Mouse (Mus musculus) limb, embryonic 13.5 days (tissue): Measurements from ENCODE around the gene Kirrel3. TPM values are rescaled to one million over a fixed set of nuclear protein-coding genes. Genes with fewer than 3 reads are reported as not detected.

Source experiments
- ATAC-seq: fragments of 200-750 bp; cut with Nextera tagmentation; 2 replicates; pipeline ENCODE4 v1.8.0; 2017; ENCODE audit warnings: low read depth, moderate number of reproducible peaks, moderate TSS enrichment; ENCODE audit not compliant: low FRiP score
- H3K27ac ChIP-seq: fragments of 300-500 bp; sonication (generic); 2 replicates; pipeline ENCODE4 v1.5.1; 2015; ENCODE audit warnings: inconsistent platforms, mild to moderate bottlenecking, moderate library complexity
- H3K27me3 ChIP-seq: fragments of 300-500 bp; sonication (generic); 2 replicates; pipeline ENCODE4 v1.6.1; 2015; ENCODE audit warnings: mild to moderate bottlenecking, inconsistent platforms
- H3K36me3 ChIP-seq: fragments of 300-500 bp; sonication (generic); 2 replicates; pipeline ENCODE4 v1.6.1; 2015; ENCODE audit warnings: inconsistent platforms, mild to moderate bottlenecking, moderate library complexity
- H3K4me1 ChIP-seq: fragments of 300-500 bp; sonication (generic); 2 replicates; pipeline ENCODE4 v1.6.1; 2015; ENCODE audit warnings: inconsistent platforms
- H3K4me2 ChIP-seq: fragments of 300-500 bp; sonication (generic); replicated peaks from 2 replicates; pipeline ENCODE4 v1.6.1; 2015; ENCODE audit warnings: inconsistent platforms, mild to moderate bottlenecking, moderate library complexity
- H3K4me3 ChIP-seq: fragments of 300-500 bp; sonication (generic); 2 replicates; pipeline ENCODE4 v1.5.1; 2015; ENCODE audit warnings: moderate library complexity, mild to moderate bottlenecking, inconsistent platforms
- H3K9ac ChIP-seq: fragments of 300-500 bp; sonication (generic); 2 replicates; pipeline ENCODE4 v1.6.1; 2015; ENCODE audit warnings: mild to moderate bottlenecking, inconsistent platforms
- H3K9me3 ChIP-seq: fragments of 300-500 bp; sonication (generic); 2 replicates; pipeline ENCODE4 v1.6.1; 2016; ENCODE audit warnings: inconsistent platforms
- WGBS: fragments of 180-500 bp; shearing (Covaris S2); methylation state at CpG from one replicate; pipeline ENCODE4 v1.1.7; 2015; 5-methylcytosine and 5-hydroxymethylcytosine counted together
- polyA plus RNA-seq: library from polyadenylated mRNA; unstranded; fragments of >200 nt; fragmentation: Nextera tagmentation; extraction: Ambion mirVana; gene quantifications from 2 replicates; pipeline ENCODE4 v1.2.1, GENCODE M21; 2015

Gene Kirrel3
- polyA plus RNA-seq, 1 experiment from 2014 or later = 20.8 TPM

- H3K27me3 ChIP-seq = no peaks in the 10 kb centered on the region
- WGBS = 92% methylated on average over 2 of the region's 2 CpGs
- H3K9me3 ChIP-seq = no peaks in the 10 kb centered on the region
- H3K27ac ChIP-seq = no peak overlapping the region
- H3K4me3 ChIP-seq = no peak overlapping the region
- H3K4me2 ChIP-seq = no peak overlapping the region
- no peak for ATAC-seq
- peaks cover 10% of the 10 kb centered on the region for H3K4me1 ChIP-seq
- no peak overlapping the region for H3K9ac ChIP-seq
- H3K36me3 ChIP-seq = no peaks in the 10 kb centered on the region
Measured at GRCm38 (mm10) chr9:34478494-34478893, 7.2 kb upstream of the Kirrel3 start.

- Histone ChIP-seq H3K4me3 (no peak overlapping the region), H3K4me1 (peaks cover 38% of the 10 kb centered on the region), H3K36me3 (no peaks in the 10 kb centered on the region), H3K27ac (no peak overlapping the region), H3K4me2 (no peak overlapping the region), H3K9ac (no peak overlapping the region), H3K27me3 (peaks cover 23% of the 10 kb centered on the region), H3K9me3 (no peaks in the 10 kb centered on the region)
- no peak for ATAC-seq
- WGBS = 64% methylated on average over 2 of the region's 2 CpGs
Measured at GRCm38 (mm10) chr9:34483236-34483635, 2.5 kb upstream of the Kirrel3 start.

GRCm38 (mm10) chr9:34484665-34485064 is 1.0 kb upstream of the Kirrel3 start:
- peak overlapping the region; percentile 70; the same call in 1 of the 2 replicates for H3K27ac ChIP-seq
- H3K4me2 ChIP-seq = peak overlapping the region; percentile 71
- peaks cover 27% of the 10 kb centered on the region for H3K27me3 ChIP-seq
- peaks cover 42% of the 10 kb centered on the region for H3K4me1 ChIP-seq
- H3K9ac ChIP-seq = no peak overlapping the region
- no peaks in the 10 kb centered on the region for H3K9me3 ChIP-seq
- no peaks in the 10 kb centered on the region for H3K36me3 ChIP-seq
- WGBS = 11% methylated on average over 6 of the region's 6 CpGs
- peak; percentile 57 for ATAC-seq
- no peak overlapping the region for H3K4me3 ChIP-seq

GRCm38 (mm10) chr9:34488267-34488666 is 2.6 kb downstream of the Kirrel3 start:
- Histone ChIP-seq H3K27me3 (peaks cover 63% of the 10 kb centered on the region), H3K9me3 (no peaks in the 10 kb centered on the region), H3K36me3 (no peaks in the 10 kb centered on the region), H3K27ac (no peak overlapping the region), H3K9ac (peak overlapping the region; percentile 77), H3K4me3 (peak overlapping the region; percentile 69), H3K4me1 (peaks cover 47% of the 10 kb centered on the region), H3K4me2 (peak overlapping the region; percentile 75)
- 1% methylated on average over 9 of the region's 9 CpGs for WGBS
- no peak for ATAC-seq

GRCm38 (mm10) chr9:34488700-34489315 is 3.1 kb downstream of the Kirrel3 start:
- H3K27ac ChIP-seq = no peak overlapping the region
- under 1% methylated on average over 53 of the region's 53 CpGs for WGBS
- H3K4me2 ChIP-seq = peak overlapping the region; percentile 75
- H3K9me3 ChIP-seq = no peaks in the 10 kb centered on the region
- ATAC-seq = peak; percentile 41; the same call in 1 of the 2 replicates
- H3K36me3 ChIP-seq = no peaks in the 10 kb centered on the region
- H3K4me3 ChIP-seq = peak overlapping the region; percentile 69
- H3K4me1 ChIP-seq = peaks cover 42% of the 10 kb centered on the region
- H3K27me3 ChIP-seq = peaks cover 65% of the 10 kb centered on the region
- peak overlapping the region; percentile 77 for H3K9ac ChIP-seq

GRCm38 (mm10) chr9:34489316-34489710 is 3.6 kb downstream of the Kirrel3 start:
- peaks cover 64% of the 10 kb centered on the region for H3K27me3 ChIP-seq
- no peak for ATAC-seq
- peak overlapping the region; percentile 69 for H3K4me3 ChIP-seq
- H3K9ac ChIP-seq = peak overlapping the region; percentile 77
- peaks cover 37% of the 10 kb centered on the region for H3K4me1 ChIP-seq
- H3K9me3 ChIP-seq = no peaks in the 10 kb centered on the region
- H3K36me3 ChIP-seq = no peaks in the 10 kb centered on the region
- peak overlapping the region; percentile 75 for H3K4me2 ChIP-seq
- no peak overlapping the region for H3K27ac ChIP-seq
- WGBS = 1% methylated on average over 13 of the region's 13 CpGs

GRCm38 (mm10) chr9:34489760-34490159 is 4.1 kb downstream of the Kirrel3 start:
- peaks cover 32% of the 10 kb centered on the region for H3K4me1 ChIP-seq
- no peak overlapping the region for H3K27ac ChIP-seq
- H3K9ac ChIP-seq = peak overlapping the region; percentile 77
- H3K9me3 ChIP-seq = no peaks in the 10 kb centered on the region
- peaks cover 68% of the 10 kb centered on the region for H3K27me3 ChIP-seq
- H3K36me3 ChIP-seq = no peaks in the 10 kb centered on the region
- ATAC-seq = no peak
- peak overlapping the region; percentile 75 for H3K4me2 ChIP-seq
- WGBS = 18% methylated on average over 5 of the region's 5 CpGs
- peak overlapping the region; percentile 69 for H3K4me3 ChIP-seq

GRCm38 (mm10) chr9:34492121-34492520 is 6.4 kb downstream of the Kirrel3 start:
- WGBS = 61% methylated on average over 3 of the region's 3 CpGs
- Histone ChIP-seq H3K4me3 (no peak overlapping the region), H3K27me3 (peaks cover 81% of the 10 kb centered on the region)

GRCm38 (mm10) chr9:34493571-34493970 is 7.9 kb downstream of the Kirrel3 start:
- Histone ChIP-seq H3K4me1 (peaks cover 11% of the 10 kb centered on the region; the same call in 1 of the 2 replicates), H3K9me3 (no peaks in the 10 kb centered on the region), H3K27ac (no peak overlapping the region), H3K4me3 (no peak overlapping the region), H3K36me3 (no peaks in the 10 kb centered on the region), H3K4me2 (no peak overlapping the region), H3K9ac (no peak overlapping the region), H3K27me3 (peaks cover 80% of the 10 kb centered on the region)
- WGBS = 38% methylated on average over 2 of the region's 2 CpGs
- ATAC-seq = no peak

More at GRCm38 (mm10) chr9:34492121-34492520, 6.4 kb downstream of the Kirrel3 start:
- no peak overlapping the region for H3K9ac ChIP-seq
- no peak for ATAC-seq
- no peak overlapping the region for H3K4me2 ChIP-seq
- no peaks in the 10 kb centered on the region for H3K9me3 ChIP-seq
- H3K4me1 ChIP-seq = peaks cover 14% of the 10 kb centered on the region; the same call in 1 of the 2 replicates
- no peak overlapping the region for H3K27ac ChIP-seq
- no peaks in the 10 kb centered on the region for H3K36me3 ChIP-seq

- 87% methylated on average over 2 of the region's 2 CpGs for WGBS
- ATAC-seq = no peak
Measured at GRCm38 (mm10) chr9:34498126-34498525, 12.4 kb downstream of the Kirrel3 start.

GRCm38 (mm10) chr9:34498651-34499050 is 13.0 kb downstream of the Kirrel3 start:
- H3K27ac ChIP-seq = no peak overlapping the region
- H3K27me3 ChIP-seq = peaks cover 37% of the 10 kb centered on the region
- no peak overlapping the region for H3K9ac ChIP-seq
- 0 out of 2 replicates have a peak, but pooled peaks cover 1% of the 10 kb centered on the region for H3K4me1 ChIP-seq
- 4% methylated on average over 5 of the region's 5 CpGs for WGBS
- H3K36me3 ChIP-seq = no peaks in the 10 kb centered on the region
- H3K4me2 ChIP-seq = no peak overlapping the region
- H3K9me3 ChIP-seq = no peaks in the 10 kb centered on the region
- no peak overlapping the region for H3K4me3 ChIP-seq
- peak; percentile 32; the same call in 1 of the 2 replicates for ATAC-seq

More at GRCm38 (mm10) chr9:34498126-34498525, 12.4 kb downstream of the Kirrel3 start:
- H3K9ac ChIP-seq = no peak overlapping the region
- no peak overlapping the region for H3K4me3 ChIP-seq
- no peak overlapping the region for H3K4me2 ChIP-seq
- peaks cover 42% of the 10 kb centered on the region for H3K27me3 ChIP-seq
- H3K9me3 ChIP-seq = no peaks in the 10 kb centered on the region
- H3K27ac ChIP-seq = no peak overlapping the region
- H3K4me1 ChIP-seq = no peaks in the 10 kb centered on the region
- no peaks in the 10 kb centered on the region for H3K36me3 ChIP-seq

- H3K9ac ChIP-seq = no peak overlapping the region
- no peak overlapping the region for H3K4me3 ChIP-seq
- H3K27ac ChIP-seq = no peak overlapping the region
- no peak overlapping the region for H3K4me2 ChIP-seq
- no peaks in the 10 kb centered on the region for H3K36me3 ChIP-seq
- H3K4me1 ChIP-seq = 0 out of 2 replicates have a peak, but pooled peaks cover 9% of the 10 kb centered on the region
- no peaks in the 10 kb centered on the region for H3K9me3 ChIP-seq
- no peak for ATAC-seq
- WGBS = 82% methylated on average over 2 of the region's 2 CpGs
- H3K27me3 ChIP-seq = no peaks in the 10 kb centered on the region
Measured at GRCm38 (mm10) chr9:34507164-34507563, 21.5 kb downstream of the Kirrel3 start.

- H3K4me1 ChIP-seq = peaks cover 17% of the 10 kb centered on the region; the same call in 1 of the 2 replicates
- H3K9ac ChIP-seq = no peak overlapping the region
- no peaks in the 10 kb centered on the region for H3K36me3 ChIP-seq
- no peak overlapping the region for H3K27ac ChIP-seq
- WGBS = 77% methylated on average over 6 of the region's 6 CpGs
- H3K9me3 ChIP-seq = no peaks in the 10 kb centered on the region
- ATAC-seq = no peak
- no peak overlapping the region for H3K4me2 ChIP-seq
- H3K27me3 ChIP-seq = peaks cover 22% of the 10 kb centered on the region
- no peak overlapping the region for H3K4me3 ChIP-seq
Measured at GRCm38 (mm10) chr9:34518861-34519260, 33.2 kb downstream of the Kirrel3 start.
